Mouse (Mus musculus): ENCODE measurements at regions not wholly inside any gene's neighbourhood (a gene's known extent, or its start where the extent isn't known, plus 50 kb on each side); places are given as distances from the start of the nearest gene placed in this dataset.

DNA sequence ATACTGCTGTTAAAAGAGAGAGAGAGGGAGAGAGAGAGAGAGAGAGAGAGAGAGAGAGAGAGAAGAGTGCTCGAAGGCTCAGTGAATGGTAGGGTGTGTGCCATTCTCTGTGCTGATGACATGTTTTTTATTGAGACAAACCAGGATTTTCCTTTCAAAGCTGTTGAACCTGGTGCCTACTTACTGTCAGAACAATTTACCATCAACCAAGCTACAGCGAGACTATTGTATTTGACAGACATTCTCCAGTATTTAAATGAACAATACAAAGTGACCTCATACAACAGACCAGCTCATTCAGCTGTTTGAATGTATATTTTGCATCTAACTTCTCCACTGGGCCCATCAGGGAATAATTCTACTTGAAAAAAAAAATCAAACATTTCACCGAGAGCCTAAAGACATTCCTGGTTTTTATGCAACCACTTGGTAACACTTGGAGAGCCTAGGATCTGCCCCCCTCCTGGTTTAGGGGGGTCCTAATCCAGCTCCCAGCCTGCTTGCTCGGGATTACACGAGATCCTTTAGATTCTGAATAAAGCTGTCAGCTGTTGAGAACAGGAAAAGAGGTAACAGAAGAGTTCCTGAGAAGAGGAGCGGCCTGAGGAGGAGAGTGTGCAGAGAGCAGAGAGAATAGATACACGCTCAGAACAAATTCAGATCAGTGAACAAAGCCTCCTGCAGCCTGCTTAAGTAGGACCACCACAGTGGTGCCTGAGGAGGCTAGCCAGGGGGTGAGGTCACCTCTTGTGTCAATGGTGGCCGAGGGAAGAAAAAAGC is 117.3 kb downstream of the Anapc10 start:
- 60% methylated on average over 8 of the region's 8 CpGs for WGBS

DNA sequence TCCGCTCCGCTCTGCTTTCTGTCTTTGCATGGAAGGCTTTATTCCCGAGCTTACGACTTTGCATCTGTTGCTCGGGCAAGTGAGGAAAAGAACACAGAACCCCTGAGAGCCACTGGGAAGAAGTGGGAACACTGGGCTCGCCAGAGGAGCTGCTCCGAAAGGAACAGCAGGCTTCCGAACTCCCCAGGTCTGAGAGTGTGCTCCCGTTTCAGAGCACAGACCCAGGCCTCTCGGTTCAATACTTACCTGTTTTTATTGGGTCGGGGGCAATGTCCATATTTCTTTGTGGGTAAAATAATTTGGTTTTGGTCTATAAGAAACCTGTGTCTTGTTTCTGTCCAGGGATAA is 117.9 kb downstream of the Anapc10 start:
- no peak for ATAC-seq (replicated peaks; ENCODE audit: low FRiP score, low read depth)
- WGBS, result 54% methylated on average over 11 of the region's 11 CpGs

More for the DNA sequence above, 117.3 kb downstream of the Anapc10 start:
- no peak overlapping the region for H3K4me3 ChIP-seq (replicated peaks; ENCODE audit: low read depth, low read length)
- H3K27ac ChIP-seq, result no peak overlapping the region
- H3K36me3 ChIP-seq (ENCODE audit: insufficient read depth, low read length), result no peaks in the 10 kb centered on the region
- no peak overlapping the region for H3K4me2 ChIP-seq (ENCODE audit: low read length)
- ATAC-seq (replicated peaks; ENCODE audit: low FRiP score, low read depth), result no peak
- no peaks in the 10 kb centered on the region for H3K9me3 ChIP-seq (replicated peaks; ENCODE audit: low read length)
- no peaks in the 10 kb centered on the region for H3K4me1 ChIP-seq (replicated peaks; ENCODE audit: insufficient read depth, low read length)
- no peak overlapping the region for H3K9ac ChIP-seq (ENCODE audit: low read depth, low read length)
- no peak for TF ChIP-seq CTCF (IDR thresholded peaks at IDR 0.05; ENCODE audit: low read depth)
- H3K27me3 ChIP-seq (ENCODE audit: insufficient read depth, low read length), result no peaks in the 10 kb centered on the region
- DNase-seq (ENCODE audit: low spot score), result no peak

DNA sequence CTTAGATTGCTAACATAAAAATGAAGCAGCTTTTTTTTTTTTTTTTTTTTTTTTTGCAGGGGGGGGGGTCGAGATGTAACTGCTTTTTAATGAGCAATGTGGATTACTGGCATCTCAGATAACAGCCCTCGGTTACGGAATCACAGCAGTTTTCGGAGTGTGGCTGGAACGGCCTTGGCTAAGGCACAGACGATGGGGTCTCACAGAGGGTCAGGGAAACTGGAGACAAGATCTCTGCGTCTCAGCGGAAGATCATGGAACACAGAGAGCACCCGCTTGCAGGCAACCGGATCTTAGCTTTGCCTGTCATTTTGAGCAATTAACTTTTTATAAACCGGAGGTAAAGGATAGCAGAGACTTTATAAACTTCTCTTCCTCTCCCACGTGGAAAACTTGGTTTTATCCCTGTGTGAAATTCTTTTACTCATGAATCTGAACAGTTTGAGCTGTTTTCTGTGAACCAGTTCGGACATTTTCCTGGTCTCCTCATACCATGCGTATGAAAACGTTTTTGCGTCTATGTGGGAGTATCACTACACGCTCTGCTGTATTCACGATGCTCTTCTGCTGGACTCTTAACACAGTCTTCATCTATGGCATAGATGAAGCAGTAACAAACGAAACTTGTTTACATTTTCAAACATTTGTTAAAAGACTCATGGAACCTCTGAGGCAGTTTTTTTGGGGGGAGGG is 118.5 kb downstream of the Anapc10 start:
- DNase-seq (ENCODE audit: low spot score), result peak; percentile 28
- WGBS, result 30% methylated on average over 19 of the region's 19 CpGs
- no peak for ATAC-seq (replicated peaks; ENCODE audit: low FRiP score, low read depth)

More for the DNA sequence above, 117.9 kb downstream of the Anapc10 start:
- H3K4me1 ChIP-seq (replicated peaks; ENCODE audit: insufficient read depth, low read length), result no peaks in the 10 kb centered on the region
- H3K4me3 ChIP-seq (replicated peaks; ENCODE audit: low read depth, low read length), result no peak overlapping the region
- no peaks in the 10 kb centered on the region for H3K36me3 ChIP-seq (ENCODE audit: insufficient read depth, low read length)
- H3K9ac ChIP-seq (ENCODE audit: low read depth, low read length), result no peak overlapping the region
- TF ChIP-seq CTCF (IDR thresholded peaks at IDR 0.05; ENCODE audit: low read depth), result no peak
- no peaks in the 10 kb centered on the region for H3K27me3 ChIP-seq (ENCODE audit: insufficient read depth, low read length)
- no peak for DNase-seq (ENCODE audit: low spot score)
- no peak overlapping the region for H3K4me2 ChIP-seq (ENCODE audit: low read length)
- H3K27ac ChIP-seq, result no peak overlapping the region
- H3K9me3 ChIP-seq (replicated peaks; ENCODE audit: low read length), result no peaks in the 10 kb centered on the region

DNA sequence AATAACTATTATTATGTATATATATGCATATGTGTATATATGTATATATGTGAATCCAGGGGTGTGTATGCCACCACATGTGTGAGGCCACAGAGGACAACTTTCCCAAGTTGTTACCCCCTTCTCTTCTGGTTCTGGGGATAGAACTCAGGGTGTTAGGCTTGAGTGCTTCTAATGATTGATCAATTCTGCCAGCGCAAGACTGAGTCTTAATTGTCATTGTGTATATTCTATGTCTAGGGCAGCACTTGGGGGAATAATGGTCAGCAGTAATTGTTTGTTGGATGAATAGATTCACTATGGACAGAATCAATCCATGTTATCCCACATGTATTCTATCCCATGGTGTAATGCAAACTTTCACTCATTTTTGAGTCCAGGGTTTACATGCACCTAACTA is 127.3 kb downstream of the Anapc10 start:
- DNase-seq (ENCODE audit: low spot score), result no peak
- Histone ChIP-seq H3K4me3 (replicated peaks; ENCODE audit: low read depth, low read length) (no peak overlapping the region), H3K9ac (ENCODE audit: low read depth, low read length) (no peak overlapping the region), H3K4me1 (replicated peaks; ENCODE audit: insufficient read depth, low read length) (no peaks in the 10 kb centered on the region), H3K36me3 (ENCODE audit: insufficient read depth, low read length) (no peaks in the 10 kb centered on the region), H3K27me3 (ENCODE audit: insufficient read depth, low read length) (no peaks in the 10 kb centered on the region), H3K4me2 (ENCODE audit: low read length) (no peak overlapping the region), H3K9me3 (replicated peaks; ENCODE audit: low read length) (no peaks in the 10 kb centered on the region), H3K27ac (no peak overlapping the region)
- ATAC-seq (replicated peaks; ENCODE audit: low FRiP score, low read depth), result no peak
- no peak for TF ChIP-seq CTCF (IDR thresholded peaks at IDR 0.05; ENCODE audit: low read depth)
- WGBS, result 94% methylated on average over 1 of the region's 1 CpGs

More for the DNA sequence above, 118.5 kb downstream of the Anapc10 start:
- Histone ChIP-seq H3K4me1 (replicated peaks; ENCODE audit: insufficient read depth, low read length) (no peaks in the 10 kb centered on the region), H3K36me3 (ENCODE audit: insufficient read depth, low read length) (no peaks in the 10 kb centered on the region), H3K27ac (no peak overlapping the region), H3K4me3 (replicated peaks; ENCODE audit: low read depth, low read length) (peak overlapping the region; percentile 20; the same call in 1 of the 2 replicates), H3K4me2 (ENCODE audit: low read length) (peak overlapping the region; percentile 45), H3K27me3 (ENCODE audit: insufficient read depth, low read length) (no peaks in the 10 kb centered on the region), H3K9ac (ENCODE audit: low read depth, low read length) (no peak overlapping the region), H3K9me3 (replicated peaks; ENCODE audit: low read length) (no peaks in the 10 kb centered on the region)
- TF ChIP-seq CTCF (IDR thresholded peaks at IDR 0.05; ENCODE audit: low read depth), result no peak

DNA sequence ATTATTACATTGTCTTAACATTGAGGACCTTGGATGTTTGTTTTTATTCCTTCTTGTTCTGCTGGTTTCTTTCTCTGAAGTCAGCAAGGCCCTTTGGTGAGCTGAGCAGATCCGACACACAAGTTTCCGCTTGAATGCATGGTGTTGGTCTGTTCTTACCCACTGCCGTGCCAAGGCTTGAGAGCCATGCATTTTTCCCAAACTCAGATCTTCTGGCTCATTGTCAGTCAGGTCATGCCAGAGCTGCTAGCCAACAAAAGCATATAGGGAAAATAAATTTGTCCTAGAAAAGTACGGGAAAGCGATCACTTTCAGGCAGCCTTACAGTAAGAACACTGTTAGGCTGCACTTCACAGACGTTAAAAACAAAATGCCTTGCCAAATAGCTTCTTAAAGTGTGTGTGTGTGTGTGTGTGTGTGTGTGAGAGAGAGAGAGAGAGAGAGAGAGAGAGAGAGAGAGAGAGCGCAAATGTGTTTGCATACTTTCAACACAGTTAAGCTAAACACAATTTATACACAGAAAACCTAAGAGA is 138.4 kb downstream of the Anapc10 start:
- H3K27me3 ChIP-seq (ENCODE audit: insufficient read depth, low read length), result no peaks in the 10 kb centered on the region
- no peaks in the 10 kb centered on the region for H3K36me3 ChIP-seq (ENCODE audit: insufficient read depth, low read length)
- WGBS, result 67% methylated on average over 7 of the region's 7 CpGs
- H3K9me3 ChIP-seq (replicated peaks; ENCODE audit: low read length), result no peaks in the 10 kb centered on the region
- no peaks in the 10 kb centered on the region for H3K4me1 ChIP-seq (replicated peaks; ENCODE audit: insufficient read depth, low read length)
- no peak for TF ChIP-seq CTCF (IDR thresholded peaks at IDR 0.05; ENCODE audit: low read depth)
- H3K9ac ChIP-seq (ENCODE audit: low read depth, low read length), result no peak overlapping the region
- no peak overlapping the region for H3K4me3 ChIP-seq (replicated peaks; ENCODE audit: low read depth, low read length)
- ATAC-seq (replicated peaks; ENCODE audit: low FRiP score, low read depth), result no peak
- no peak overlapping the region for H3K27ac ChIP-seq
- no peak overlapping the region for H3K4me2 ChIP-seq (ENCODE audit: low read length)
- no peak for DNase-seq (ENCODE audit: low spot score)

DNA sequence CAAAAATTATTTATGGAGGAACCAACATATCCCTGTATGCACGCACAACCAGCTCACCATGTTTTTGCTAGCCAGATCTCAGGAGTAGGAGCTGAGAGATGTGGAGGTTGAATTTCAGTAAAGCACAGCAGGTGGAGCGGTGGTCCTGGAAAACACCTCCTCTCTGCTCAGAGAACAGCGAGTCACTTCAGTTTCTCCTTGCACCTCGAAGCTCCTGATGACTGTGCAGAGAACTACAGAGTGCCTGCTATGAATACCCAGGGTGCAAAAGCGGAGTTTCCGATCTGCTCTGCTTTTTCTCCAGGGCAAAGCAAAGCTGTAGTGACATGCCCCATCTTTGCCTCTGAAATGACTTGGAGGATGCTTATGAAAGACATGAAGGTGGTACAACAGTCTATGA is 138.9 kb downstream of the Anapc10 start:
- no peaks in the 10 kb centered on the region for H3K36me3 ChIP-seq (ENCODE audit: insufficient read depth, low read length)
- WGBS, result 71% methylated on average over 6 of the region's 6 CpGs
- DNase-seq (ENCODE audit: low spot score) (no peak), ATAC-seq (replicated peaks; ENCODE audit: low FRiP score, low read depth) (no peak)
- H3K9ac ChIP-seq (ENCODE audit: low read depth, low read length), result no peak overlapping the region
- no peaks in the 10 kb centered on the region for H3K9me3 ChIP-seq (replicated peaks; ENCODE audit: low read length)
- no peak overlapping the region for H3K4me3 ChIP-seq (replicated peaks; ENCODE audit: low read depth, low read length)
- H3K27ac ChIP-seq, result no peak overlapping the region
- no peaks in the 10 kb centered on the region for H3K27me3 ChIP-seq (ENCODE audit: insufficient read depth, low read length)
- no peaks in the 10 kb centered on the region for H3K4me1 ChIP-seq (replicated peaks; ENCODE audit: insufficient read depth, low read length)
- no peak for TF ChIP-seq CTCF (IDR thresholded peaks at IDR 0.05; ENCODE audit: low read depth)
- H3K4me2 ChIP-seq (ENCODE audit: low read length), result no peak overlapping the region
